Mouse (Mus musculus): ENCODE data around the gene Tbx21.
A peak's percentile ranks its signal among the peaks of the same experiment; 100 is the strongest.

Gene Tbx21

DNA sequence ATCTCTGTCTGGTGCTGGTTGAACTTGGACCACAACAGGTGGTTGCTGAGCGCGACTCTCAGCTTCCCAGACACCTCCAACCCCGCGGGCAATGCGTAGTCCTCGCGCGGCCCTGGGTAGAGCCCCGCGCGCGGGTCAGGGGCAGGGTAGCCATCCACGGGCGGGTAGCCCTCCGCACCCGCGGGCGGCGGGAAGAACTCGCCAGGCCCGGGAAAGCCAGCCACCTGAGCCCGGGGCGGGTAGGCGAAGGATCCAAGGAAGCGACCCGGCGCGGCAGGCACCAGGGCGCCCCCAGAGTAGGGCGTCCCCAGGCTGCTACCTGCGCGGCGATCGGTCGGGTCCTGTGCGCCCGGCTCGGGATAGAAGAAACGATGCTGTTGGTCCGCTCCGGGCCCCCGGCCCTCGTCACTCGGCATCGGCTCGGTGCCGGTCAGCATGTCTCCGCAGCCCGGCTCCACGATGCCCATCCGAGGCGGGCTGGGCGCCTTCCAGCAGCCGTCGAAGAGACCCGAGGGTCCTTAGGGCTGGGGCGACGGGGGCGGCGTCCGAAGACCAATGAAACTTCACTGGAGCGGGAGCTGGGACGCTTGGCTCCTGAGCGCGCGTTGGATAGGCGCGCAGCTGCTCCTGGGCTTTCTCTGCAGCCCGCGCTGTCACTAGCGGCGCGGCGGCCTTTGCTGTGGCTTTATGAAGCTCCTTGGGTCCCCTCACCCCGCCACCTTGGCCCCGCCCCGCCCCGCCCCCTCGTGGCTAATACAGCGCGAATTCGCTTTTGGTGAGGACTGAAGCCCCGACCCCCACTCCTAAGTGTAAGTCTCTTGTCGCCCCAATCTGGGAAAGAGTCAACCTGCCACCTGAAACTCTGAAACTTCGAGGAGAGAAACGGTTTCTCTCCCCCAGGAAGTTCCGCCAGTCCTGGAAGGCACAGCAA lies at the start of gene Tbx21:
Tbx21 (minus strand) TSS at position 661 of the 931 bp plus-strand sequence.
- DNase-seq (ENCODE audit: low spot score in 2 of 2) = no peak

DNA sequence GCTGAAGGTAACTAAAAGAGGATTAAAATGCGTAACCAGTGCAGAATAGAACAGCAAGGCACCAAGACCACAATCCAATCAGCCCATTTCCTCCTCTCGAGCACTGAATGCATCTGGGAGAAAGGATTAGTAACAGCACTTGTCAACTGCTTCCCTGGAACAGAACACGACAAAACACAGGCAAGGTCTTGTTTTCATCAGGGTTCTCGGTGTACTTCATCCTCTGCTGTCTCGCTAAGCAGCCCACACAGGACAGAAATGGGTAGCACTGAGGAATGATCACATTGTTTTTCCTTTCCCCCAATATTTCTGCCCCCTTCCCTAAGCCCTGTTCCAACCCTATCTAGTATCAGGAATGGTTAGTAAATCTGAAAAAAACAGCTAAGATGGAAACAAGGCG lies 45.2 kb upstream of the Tbx21 start:
- DNase-seq (ENCODE audit: low spot score in 2 of 2) = no peak

DNA sequence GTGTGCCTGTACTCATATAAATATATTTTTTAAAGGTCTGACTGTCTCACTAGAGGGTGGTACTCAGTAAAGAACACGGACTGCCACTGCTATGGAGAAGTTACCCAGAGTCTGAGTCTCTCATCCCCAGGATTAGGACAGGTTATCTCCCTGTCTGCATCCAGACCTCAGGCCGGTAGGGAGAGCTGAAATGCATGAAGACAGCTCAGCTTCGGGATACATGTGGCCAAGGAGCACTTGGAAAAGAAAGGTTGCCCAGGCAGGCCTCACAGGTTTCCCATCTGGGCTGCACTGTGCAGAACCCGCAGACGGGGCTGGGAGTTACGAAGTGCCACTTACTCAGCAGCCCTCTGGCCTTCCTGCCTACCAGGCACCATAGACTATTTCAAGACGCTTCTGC lies 41.9 kb upstream of the Tbx21 start:
- no peak for DNase-seq (ENCODE audit: low spot score in 2 of 2)

DNA sequence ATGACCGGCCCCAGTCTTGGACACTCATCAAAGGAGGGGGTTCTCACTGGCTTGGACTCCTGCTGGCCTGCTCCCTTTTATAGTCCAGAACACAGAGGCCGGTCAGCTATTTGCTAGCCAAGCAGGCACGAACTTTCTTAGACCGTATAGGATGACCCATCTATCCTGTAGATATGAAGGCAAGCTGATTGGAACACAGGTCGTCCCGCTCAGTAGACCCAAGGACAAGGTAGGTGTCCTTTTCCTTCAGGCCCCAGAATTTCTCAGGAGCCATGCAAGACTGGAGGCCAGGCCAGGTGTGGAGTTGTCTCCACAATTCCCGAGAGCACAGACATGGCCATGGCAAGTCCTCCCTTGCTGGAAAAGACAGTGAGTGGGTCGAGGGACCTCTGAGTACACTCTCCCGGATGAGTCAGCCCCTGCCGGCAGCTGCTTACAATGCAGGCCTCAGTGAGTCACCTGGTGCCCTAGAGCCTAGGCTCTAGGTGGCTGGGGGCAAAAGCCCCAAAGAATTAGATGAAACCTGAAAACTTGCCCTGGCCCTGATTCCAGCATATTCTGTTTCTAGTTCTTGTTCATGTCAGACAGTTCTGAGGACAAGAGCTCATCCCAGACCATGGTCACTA lies 37.6 kb upstream of the Tbx21 start:
- DNase-seq (ENCODE audit: low spot score in 2 of 2) = no peak

DNA sequence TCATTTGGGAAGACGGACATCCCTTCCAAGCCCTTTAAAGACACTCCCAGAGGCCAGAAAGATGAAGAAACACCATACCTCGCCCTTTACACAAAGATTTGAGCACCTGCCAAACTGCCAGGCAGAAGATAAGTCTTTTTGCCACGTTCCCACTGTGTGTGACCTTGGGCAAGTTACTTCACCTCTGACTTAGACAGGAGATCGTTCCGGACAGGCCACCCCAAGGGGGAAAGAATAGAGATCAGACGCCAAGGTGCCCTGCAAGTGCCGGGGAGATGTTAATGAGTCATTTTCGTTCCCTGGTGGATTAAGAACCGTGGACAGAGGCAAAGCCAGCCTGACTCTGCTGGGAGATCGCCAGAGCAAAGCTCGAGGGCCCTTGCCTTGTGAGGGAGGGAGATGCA lies 36.9 kb upstream of the Tbx21 start:
- DNase-seq (ENCODE audit: low spot score in 2 of 2) = no peak

DNA sequence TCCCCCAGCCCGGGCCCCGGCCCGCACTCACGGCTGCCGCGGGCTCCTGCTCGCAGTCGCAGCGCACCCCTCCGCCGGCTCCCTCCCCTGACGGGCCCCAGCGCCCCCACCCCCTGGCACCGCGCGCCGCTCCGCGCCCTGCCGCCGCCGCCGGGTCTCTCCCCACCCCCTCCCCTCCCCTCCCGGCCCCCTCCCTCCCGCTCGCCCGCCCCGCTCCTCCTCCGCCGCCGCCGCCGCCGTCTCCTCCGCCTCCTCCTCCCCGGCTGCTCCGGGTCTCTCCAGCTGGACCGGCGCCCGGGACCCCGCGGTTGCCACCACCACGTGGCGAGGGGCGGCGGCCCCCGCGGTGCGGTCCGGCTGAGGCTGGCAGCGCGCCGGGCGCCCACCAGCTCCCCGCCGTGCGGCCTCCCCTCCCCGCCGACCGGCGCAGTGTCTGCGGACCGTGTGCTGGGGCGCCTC lies 36.2 kb upstream of the Tbx21 start, which contains the start of gene Tbkbp1:
Tbkbp1 (minus strand) TSS at position 153 of the 459 bp plus-strand sequence.
- DNase-seq (ENCODE audit: low spot score in 2 of 2) = peak; percentile 60 to 68

GRCm38 (mm10) chr11:97150411-97151330 lies 35.5 kb upstream of the Tbx21 start:
- DNase-seq (ENCODE audit: low spot score in 2 of 2) = peak; percentile 66 to 74

DNA sequence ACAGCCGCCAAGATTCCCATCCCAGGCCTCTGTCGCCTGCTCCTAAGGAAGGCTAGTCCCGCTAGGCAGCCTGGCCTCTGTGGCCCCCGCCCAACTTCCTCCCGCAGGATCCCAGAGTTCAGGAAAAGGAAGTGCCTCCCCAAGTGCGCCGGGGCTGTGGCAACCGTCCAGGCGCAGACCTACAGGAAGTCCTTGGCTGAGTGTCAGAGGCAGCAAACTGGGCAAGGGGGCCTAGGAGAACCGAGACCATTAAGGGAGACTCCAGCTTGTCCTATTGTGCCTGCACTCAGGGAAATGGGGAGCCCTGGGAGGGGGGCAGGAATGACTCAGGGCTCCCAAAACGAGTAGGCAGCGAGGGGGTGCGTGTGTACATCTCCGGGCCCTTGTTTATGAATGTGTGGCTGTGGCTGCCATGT lies 34.9 kb upstream of the Tbx21 start:
- DNase-seq (ENCODE audit: low spot score in 2 of 2) = peak; percentile 69 to 71

DNA sequence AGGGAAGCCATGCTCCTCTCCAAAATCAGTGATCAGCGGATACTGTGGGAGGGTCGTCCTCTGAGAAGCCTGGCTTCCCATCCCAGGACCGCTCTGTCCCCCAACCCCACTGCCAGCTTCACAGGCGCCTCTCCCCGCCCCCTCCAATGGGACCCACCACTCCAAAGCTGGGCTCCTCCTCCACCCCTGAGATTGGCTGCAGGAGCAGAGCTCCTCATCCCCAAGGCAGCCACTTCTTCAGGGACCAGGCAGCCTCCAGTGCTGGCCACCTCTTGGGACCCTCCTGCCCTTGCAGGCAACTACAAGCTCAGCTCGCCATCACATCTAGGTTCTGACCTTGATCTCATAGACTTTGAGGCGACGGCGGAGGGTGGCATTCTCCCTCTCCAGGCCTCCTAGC lies 33.9 kb upstream of the Tbx21 start:
- DNase-seq (ENCODE audit: low spot score in 2 of 2) = no peak

- DNase-seq (ENCODE audit: low spot score in 2 of 2) = no peak
Measured at GRCm38 (mm10) chr11:97148591-97148990, 33.5 kb upstream of the Tbx21 start.

- DNase-seq (ENCODE audit: low spot score in 2 of 2) = no peak
Measured at GRCm38 (mm10) chr11:97147333-97147732, 32.2 kb upstream of the Tbx21 start.

GRCm38 (mm10) chr11:97146724-97147123 lies 31.6 kb upstream of the Tbx21 start:
- DNase-seq (ENCODE audit: low spot score in 2 of 2) = peak in 1 of 2 experiments; percentile 72

- no peak for DNase-seq (ENCODE audit: low spot score in 2 of 2)
Measured at GRCm38 (mm10) chr11:97145951-97146350, 30.8 kb upstream of the Tbx21 start.

GRCm38 (mm10) chr11:97145320-97145719 lies 30.2 kb upstream of the Tbx21 start:
- DNase-seq (ENCODE audit: low spot score in 2 of 2) = no peak

GRCm38 (mm10) chr11:97143196-97143900 lies 28.2 kb upstream of the Tbx21 start:
- DNase-seq (ENCODE audit: low spot score in 2 of 2) = no peak

GRCm38 (mm10) chr11:97142159-97142608 lies 27.1 kb upstream of the Tbx21 start:
- DNase-seq (ENCODE audit: low spot score in 2 of 2) = no peak

DNA sequence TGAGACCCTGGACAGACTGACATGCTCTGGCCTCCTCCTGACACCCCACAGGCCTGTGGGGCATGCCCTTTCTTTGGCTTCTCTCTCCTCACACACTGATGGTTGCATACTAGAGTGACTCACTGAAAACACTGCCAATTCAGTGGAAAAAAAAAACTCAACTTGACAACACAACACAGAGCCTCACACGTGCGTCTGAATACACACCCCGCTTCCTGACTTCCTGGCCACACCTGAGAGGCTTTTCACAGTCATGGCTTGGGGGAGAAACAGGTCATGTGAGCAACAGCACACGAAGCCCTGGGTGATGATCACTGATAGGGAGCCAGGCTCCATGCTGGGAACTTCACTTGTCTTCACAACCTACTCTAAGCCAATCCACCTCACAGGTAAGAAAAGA lies 25.7 kb upstream of the Tbx21 start:
- DNase-seq (ENCODE audit: low spot score in 2 of 2) = no peak

GRCm38 (mm10) chr11:97139256-97139655 lies 24.1 kb upstream of the Tbx21 start:
- no peak for DNase-seq (ENCODE audit: low spot score in 2 of 2)

DNA sequence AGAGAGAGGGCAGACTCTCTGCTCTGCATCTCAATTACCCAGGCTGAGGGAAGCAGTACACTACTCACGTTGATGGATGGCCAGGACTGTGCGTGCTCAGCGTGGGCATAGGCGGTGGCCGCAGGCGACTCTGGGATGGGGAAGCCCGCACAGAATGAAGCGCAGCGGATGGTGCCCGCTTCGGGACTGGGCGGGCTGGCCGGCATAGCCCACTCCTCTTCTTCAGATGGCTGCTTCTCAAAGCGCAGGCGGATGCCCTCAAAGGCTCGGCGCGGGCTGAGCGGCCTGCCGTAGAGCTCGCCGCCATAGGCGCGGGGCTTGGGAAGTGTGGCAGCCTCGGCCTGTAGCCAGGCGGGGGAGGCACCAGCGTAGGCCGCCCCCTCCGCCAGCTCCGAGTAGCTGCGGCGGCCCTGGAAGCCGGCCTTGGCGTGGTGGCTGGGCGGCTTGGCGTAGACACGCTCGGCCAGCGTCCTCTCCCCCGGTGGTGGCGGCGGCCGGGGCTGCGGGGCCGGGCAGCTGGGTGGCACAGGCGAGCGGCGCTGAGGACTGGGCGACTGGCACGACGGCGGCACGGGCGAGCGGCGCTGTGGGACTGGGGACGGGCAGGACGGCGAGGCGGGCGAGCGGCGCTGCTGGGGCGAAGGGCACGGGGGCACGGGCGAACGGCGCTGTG lies 23.6 kb upstream of the Tbx21 start:
- DNase-seq (ENCODE audit: low spot score in 2 of 2) = peak in 1 of 2 experiments; percentile 39

DNA sequence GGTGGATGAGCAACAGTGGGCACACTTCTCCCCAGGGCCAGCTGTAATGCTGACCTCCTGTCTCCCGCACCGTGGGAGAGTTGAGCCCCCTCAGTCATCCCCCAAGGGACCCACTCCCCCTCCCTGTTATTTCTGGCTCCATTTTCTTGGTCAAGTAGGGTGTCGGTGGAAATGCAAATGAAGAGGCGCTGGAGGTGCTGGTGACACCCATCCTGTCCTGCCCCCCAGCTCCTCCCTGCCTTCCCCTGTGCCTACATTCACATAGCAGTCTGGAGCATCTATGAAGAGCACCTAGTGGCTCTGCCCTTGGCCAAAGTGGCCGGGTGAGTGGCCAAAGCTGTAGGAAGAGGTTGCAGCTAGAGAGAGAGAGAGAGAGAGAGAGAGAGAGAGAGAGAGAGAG lies 18.1 kb upstream of the Tbx21 start:
- no peak for DNase-seq (ENCODE audit: low spot score in 2 of 2)
